Mouse (Mus musculus): ENCODE data around the gene Klhdc10. TPM values are rescaled to one million over a fixed set of nuclear protein-coding genes. Genes with fewer than 3 reads are reported as not detected.

Klhdc10 gene
- polyA plus RNA-seq, 1 experiment from 2014 or later = 35.6 TPM

GRCm38 (mm10) chr6:30476025-30476765 lies 74.5 kb downstream of the Klhdc10 start:
- Histone ChIP-seq H3K4me1 (replicated peaks) (peaks cover 5% of the 10 kb centered on the region; the same call in 1 of the 2 replicates), H3K4me3 (replicated peaks) (no peak overlapping the region), H3K9me3 (0 out of 2 replicates have a peak, but pooled peaks cover 3% of the 10 kb centered on the region), H3K9ac (replicated peaks) (no peak overlapping the region), H3K27ac (peak overlapping the region; percentile 9; the same call in 1 of the 2 replicates), H3K4me2 (replicated peaks) (no peak overlapping the region), H3K27me3 (no peaks in the 10 kb centered on the region), H3K36me3 (peaks cover 18% of the 10 kb centered on the region)
- no peak for ATAC-seq
- 78% methylated on average over 10 of the region's 10 CpGs for WGBS

- H3K4me1 ChIP-seq (replicated peaks) = peaks cover 5% of the 10 kb centered on the region; the same call in 1 of the 2 replicates
- no peak overlapping the region for H3K4me2 ChIP-seq (replicated peaks)
- H3K27ac ChIP-seq = peak overlapping the region; percentile 21; the same call in 1 of the 2 replicates
- ATAC-seq = no peak
- H3K4me3 ChIP-seq (replicated peaks) = no peak overlapping the region
- no peaks in the 10 kb centered on the region for H3K27me3 ChIP-seq
- peaks cover 25% of the 10 kb centered on the region for H3K36me3 ChIP-seq
- 0 out of 2 replicates have a peak, but pooled peaks cover 3% of the 10 kb centered on the region for H3K9me3 ChIP-seq
- no peak overlapping the region for H3K9ac ChIP-seq (replicated peaks)
- WGBS = 85% methylated on average over 8 of the region's 8 CpGs
Measured at GRCm38 (mm10) chr6:30477210-30477714, 75.6 kb downstream of the Klhdc10 start.

- ATAC-seq = no peak
- Histone ChIP-seq H3K27me3 (no peaks in the 10 kb centered on the region), H3K9me3 (0 out of 2 replicates have a peak, but pooled peaks cover 3% of the 10 kb centered on the region), H3K4me2 (replicated peaks) (no peak overlapping the region), H3K4me3 (replicated peaks) (no peak overlapping the region), H3K4me1 (replicated peaks) (peaks cover 5% of the 10 kb centered on the region; the same call in 1 of the 2 replicates), H3K9ac (replicated peaks) (no peak overlapping the region), H3K36me3 (peaks cover 30% of the 10 kb centered on the region), H3K27ac (no peak overlapping the region)
- WGBS = 94% methylated on average over 6 of the region's 6 CpGs
Measured at GRCm38 (mm10) chr6:30477784-30478183, 76.1 kb downstream of the Klhdc10 start.

- no peak for ATAC-seq
- no peak overlapping the region for H3K4me2 ChIP-seq (replicated peaks)
- H3K9me3 ChIP-seq = no peaks in the 10 kb centered on the region
- H3K36me3 ChIP-seq = peaks cover 42% of the 10 kb centered on the region
- H3K9ac ChIP-seq (replicated peaks) = no peak overlapping the region
- peaks cover 5% of the 10 kb centered on the region; the same call in 1 of the 2 replicates for H3K4me1 ChIP-seq (replicated peaks)
- H3K27ac ChIP-seq = no peak overlapping the region
- H3K27me3 ChIP-seq = no peaks in the 10 kb centered on the region
- 98% methylated on average over 3 of the region's 3 CpGs for WGBS
- no peak overlapping the region for H3K4me3 ChIP-seq (replicated peaks)
Measured at GRCm38 (mm10) chr6:30479418-30479817, 77.8 kb downstream of the Klhdc10 start.

- ATAC-seq = no peak
- no peak overlapping the region for H3K9ac ChIP-seq (replicated peaks)
- 90% methylated on average over 2 of the region's 2 CpGs for WGBS
- no peak overlapping the region for H3K4me2 ChIP-seq (replicated peaks)
- H3K27me3 ChIP-seq = no peaks in the 10 kb centered on the region
- peaks cover 73% of the 10 kb centered on the region for H3K36me3 ChIP-seq
- no peaks in the 10 kb centered on the region for H3K9me3 ChIP-seq
- H3K4me3 ChIP-seq (replicated peaks) = no peak overlapping the region
- H3K4me1 ChIP-seq (replicated peaks) = peaks cover 5% of the 10 kb centered on the region; the same call in 1 of the 2 replicates
- no peak overlapping the region for H3K27ac ChIP-seq
Measured at GRCm38 (mm10) chr6:30482908-30483307, 81.2 kb downstream of the Klhdc10 start.

GRCm38 (mm10) chr6:30486504-30486903 lies 84.8 kb downstream of the Klhdc10 start:
- ATAC-seq = no peak
- no peak overlapping the region for H3K9ac ChIP-seq (replicated peaks)
- H3K36me3 ChIP-seq = peaks cover 78% of the 10 kb centered on the region
- no peaks in the 10 kb centered on the region for H3K27me3 ChIP-seq
- no peaks in the 10 kb centered on the region for H3K9me3 ChIP-seq
- no peak overlapping the region for H3K27ac ChIP-seq
- no peak overlapping the region for H3K4me3 ChIP-seq (replicated peaks)
- no peaks in the 10 kb centered on the region for H3K4me1 ChIP-seq (replicated peaks)
- WGBS = 93% methylated on average over 6 of the region's 6 CpGs
- H3K4me2 ChIP-seq (replicated peaks) = no peak overlapping the region

GRCm38 (mm10) chr6:30499049-30499448 lies 97.4 kb downstream of the Klhdc10 start:
- Histone ChIP-seq H3K36me3 (peaks cover 45% of the 10 kb centered on the region), H3K27ac (no peak overlapping the region), H3K9me3 (no peaks in the 10 kb centered on the region), H3K4me2 (replicated peaks) (no peak overlapping the region), H3K9ac (replicated peaks) (no peak overlapping the region), H3K27me3 (no peaks in the 10 kb centered on the region), H3K4me1 (replicated peaks) (no peaks in the 10 kb centered on the region), H3K4me3 (replicated peaks) (no peak overlapping the region)
- WGBS = 92% methylated on average over 3 of the region's 3 CpGs
- ATAC-seq = no peak

Other genes with a start within 250 kb of the Klhdc10 start
- 57.6 and 66.0 TPM in 2 replicates for gene Ube2h, start 97.3 kb upstream of the Klhdc10 start, polyA plus RNA-seq (2015; fragmentation: Nextera tagmentation; extraction: Ambion mirVana)
- 66.7 and 68.4 TPM in 2 replicates for gene Zc3hc1, start 10.8 kb upstream of the Klhdc10 start, polyA plus RNA-seq (2015; fragmentation: Nextera tagmentation; extraction: Ambion mirVana)
- 42.0 and 42.1 TPM in 2 replicates for gene Tmem209, start 107.9 kb downstream of the Klhdc10 start, polyA plus RNA-seq (2015; fragmentation: Nextera tagmentation; extraction: Ambion mirVana)
- 0.31 TPM in 1 of 2 replicates, not detected in the other for gene Ssmem1, start 108.0 kb downstream of the Klhdc10 start, polyA plus RNA-seq (2015; fragmentation: Nextera tagmentation; extraction: Ambion mirVana)
- 7.1 and 8.5 TPM in 2 replicates for gene Cpa2, start 139.7 kb downstream of the Klhdc10 start, polyA plus RNA-seq (2015; fragmentation: Nextera tagmentation; extraction: Ambion mirVana)
- 2.4 and 2.5 TPM in 2 replicates for gene Cpa4, start 166.5 kb downstream of the Klhdc10 start, polyA plus RNA-seq (2015; fragmentation: Nextera tagmentation; extraction: Ambion mirVana)
- gene Cpa5, start 209.1 kb downstream of the Klhdc10 start, polyA plus RNA-seq (2015; fragmentation: Nextera tagmentation; extraction: Ambion mirVana) = 0.10 TPM in 1 of 2 replicates, not detected in the other
- gene Cpa1, start 237.3 kb downstream of the Klhdc10 start, polyA plus RNA-seq (2015; fragmentation: Nextera tagmentation; extraction: Ambion mirVana) = 0.63 and 0.79 TPM in 2 replicates